Mouse (Mus musculus): ENCODE measurements at regions not wholly inside any gene's neighbourhood (a gene's known extent, or its start where the extent isn't known, plus 50 kb on each side); places are given as distances from the start of the nearest gene placed in this dataset.

DNA sequence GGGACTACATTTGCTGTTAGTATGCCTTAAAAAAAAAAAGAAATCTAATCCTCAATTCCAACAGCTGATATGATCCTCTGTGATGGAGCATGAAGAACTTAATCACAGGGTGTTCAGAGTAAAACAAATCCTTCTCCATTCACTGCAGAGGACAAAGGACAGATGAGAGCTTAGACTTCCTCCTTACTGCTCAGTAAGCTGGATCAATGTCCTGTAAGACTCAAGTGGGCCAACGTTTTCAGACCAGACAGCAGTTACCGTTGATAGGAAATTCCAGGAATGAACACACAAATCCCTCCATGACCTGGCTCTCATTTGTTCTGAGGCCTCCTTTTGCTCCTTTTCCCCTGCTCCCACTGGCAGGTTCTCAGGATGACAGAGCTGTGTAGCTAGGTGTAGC lies 247.6 kb downstream of the 1810013L24Rik start:
- no peak for DNase-seq
- no peak for TF ChIP-seq CTCF (IDR thresholded peaks at IDR 0.05; ENCODE audit: borderline replicate concordance, insufficient read depth, low read depth, low read length)
- no peak for TF ChIP-seq POLR2A (IDR thresholded peaks at IDR 0.05; ENCODE audit: borderline replicate concordance, insufficient read depth, low read length)
- 81% methylated on average over 2 of the region's 2 CpGs for WGBS
- H3K4me3 ChIP-seq (replicated peaks; ENCODE audit: insufficient read depth, low read depth, low read length): no peak overlapping the region
- H3K4me1 ChIP-seq (ENCODE audit: control insufficient read depth, insufficient read depth, low read length): no peaks in the 10 kb centered on the region
- H3K27me3 ChIP-seq (ENCODE audit: control insufficient read depth, insufficient read depth, low read length): no peaks in the 10 kb centered on the region
- H3K27ac ChIP-seq (ENCODE audit: insufficient read depth, low read length): no peak overlapping the region

DNA sequence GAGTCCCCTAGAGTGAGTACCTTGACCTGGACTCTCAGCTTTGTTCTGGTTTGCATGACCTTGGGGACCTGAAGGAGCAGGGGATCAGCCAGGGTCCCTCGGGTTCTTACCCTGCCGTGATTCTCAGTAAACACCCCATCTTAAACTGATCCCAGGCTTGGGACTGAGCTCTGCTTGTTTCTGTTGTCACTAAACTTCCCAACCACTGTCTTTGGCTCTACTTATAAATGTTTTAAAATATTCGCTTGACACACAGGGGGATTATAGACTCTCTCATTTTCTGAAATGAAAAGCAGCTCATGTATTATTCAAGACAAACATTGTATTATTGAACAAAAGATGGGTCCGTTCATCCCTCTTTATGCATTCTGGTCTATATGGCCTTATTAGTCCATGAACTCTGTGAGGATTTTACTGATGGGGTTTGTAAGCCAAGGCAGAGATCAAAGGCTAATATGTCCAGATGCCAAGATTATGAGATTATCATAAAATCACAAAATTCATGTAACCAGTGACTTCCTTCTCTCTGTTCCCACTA lies 248.6 kb downstream of the 1810013L24Rik start:
- TF ChIP-seq POLR2A (IDR thresholded peaks at IDR 0.05; ENCODE audit: borderline replicate concordance, insufficient read depth, low read length) (no peak), CTCF (IDR thresholded peaks at IDR 0.05; ENCODE audit: borderline replicate concordance, insufficient read depth, low read depth, low read length) (no peak)
- no peak for DNase-seq
- WGBS: 47% methylated on average over 4 of the region's 4 CpGs

DNA sequence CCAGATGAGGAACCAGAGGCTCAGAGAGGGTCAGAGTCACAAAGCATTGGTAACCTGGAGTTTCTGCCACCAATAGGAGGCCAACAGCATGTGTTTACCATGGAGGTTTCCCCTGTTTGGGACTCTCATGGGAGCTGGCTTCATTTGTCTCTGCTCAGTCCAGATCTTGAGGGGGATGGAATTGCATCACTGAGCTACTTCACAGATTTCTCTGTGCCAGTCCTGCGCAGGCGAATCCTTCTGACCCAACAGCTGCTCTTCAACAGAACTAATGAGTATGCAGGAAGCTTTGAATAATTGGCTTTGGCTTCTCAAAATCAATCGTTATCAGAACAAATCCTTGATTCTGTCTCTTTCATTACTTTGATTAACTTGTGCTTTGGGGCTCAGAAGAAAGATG lies 253.1 kb downstream of the 1810013L24Rik start:
- Histone ChIP-seq H3K27me3 (ENCODE audit: control insufficient read depth, insufficient read depth, low read length) (no peaks in the 10 kb centered on the region), H3K27ac (ENCODE audit: insufficient read depth, low read length) (no peak overlapping the region), H3K4me1 (ENCODE audit: control insufficient read depth, insufficient read depth, low read length) (no peaks in the 10 kb centered on the region), H3K4me3 (replicated peaks; ENCODE audit: insufficient read depth, low read depth, low read length) (no peak overlapping the region)
- DNase-seq: no peak
- 83% methylated on average over 3 of the region's 3 CpGs for WGBS
- no peak for TF ChIP-seq POLR2A (IDR thresholded peaks at IDR 0.05; ENCODE audit: borderline replicate concordance, insufficient read depth, low read length)
- TF ChIP-seq CTCF (IDR thresholded peaks at IDR 0.05; ENCODE audit: borderline replicate concordance, insufficient read depth, low read depth, low read length): no peak

More for the DNA sequence above, 248.6 kb downstream of the 1810013L24Rik start:
- H3K27ac ChIP-seq (ENCODE audit: insufficient read depth, low read length): no peak overlapping the region
- H3K4me3 ChIP-seq (replicated peaks; ENCODE audit: insufficient read depth, low read depth, low read length): no peak overlapping the region
- no peaks in the 10 kb centered on the region for H3K4me1 ChIP-seq (ENCODE audit: control insufficient read depth, insufficient read depth, low read length)
- H3K27me3 ChIP-seq (ENCODE audit: control insufficient read depth, insufficient read depth, low read length): no peaks in the 10 kb centered on the region

DNA sequence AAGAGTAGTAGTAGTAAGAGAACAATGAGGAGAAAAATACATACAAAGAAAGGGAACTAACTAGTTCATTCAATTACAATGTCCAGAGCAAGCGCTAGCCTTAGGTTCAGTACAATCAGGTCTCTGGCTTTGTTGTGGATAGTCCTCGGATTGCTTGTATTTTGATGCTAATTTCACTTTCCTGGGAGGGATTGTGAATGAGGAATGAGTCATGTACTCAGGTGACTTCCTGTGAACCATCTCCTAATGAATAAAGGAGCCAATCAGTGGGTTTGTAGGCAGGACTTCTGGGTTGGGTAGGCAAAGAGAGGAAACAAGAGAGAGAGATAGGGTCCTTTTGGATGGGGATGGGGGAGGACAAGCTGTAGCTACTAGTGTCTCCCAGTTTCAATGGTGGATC lies 253.8 kb downstream of the 1810013L24Rik start:
- Histone ChIP-seq H3K4me1 (ENCODE audit: control insufficient read depth, insufficient read depth, low read length) (no peaks in the 10 kb centered on the region), H3K27me3 (ENCODE audit: control insufficient read depth, insufficient read depth, low read length) (no peaks in the 10 kb centered on the region), H3K4me3 (replicated peaks; ENCODE audit: insufficient read depth, low read depth, low read length) (no peak overlapping the region), H3K27ac (ENCODE audit: insufficient read depth, low read length) (no peak overlapping the region)
- 70% methylated on average over 2 of the region's 2 CpGs for whole genome bisulfite sequencing
- DNase-seq: no peak
- TF ChIP-seq CTCF (IDR thresholded peaks at IDR 0.05; ENCODE audit: borderline replicate concordance, insufficient read depth, low read depth, low read length): no peak
- TF ChIP-seq POLR2A (IDR thresholded peaks at IDR 0.05; ENCODE audit: borderline replicate concordance, insufficient read depth, low read length): no peak

DNA sequence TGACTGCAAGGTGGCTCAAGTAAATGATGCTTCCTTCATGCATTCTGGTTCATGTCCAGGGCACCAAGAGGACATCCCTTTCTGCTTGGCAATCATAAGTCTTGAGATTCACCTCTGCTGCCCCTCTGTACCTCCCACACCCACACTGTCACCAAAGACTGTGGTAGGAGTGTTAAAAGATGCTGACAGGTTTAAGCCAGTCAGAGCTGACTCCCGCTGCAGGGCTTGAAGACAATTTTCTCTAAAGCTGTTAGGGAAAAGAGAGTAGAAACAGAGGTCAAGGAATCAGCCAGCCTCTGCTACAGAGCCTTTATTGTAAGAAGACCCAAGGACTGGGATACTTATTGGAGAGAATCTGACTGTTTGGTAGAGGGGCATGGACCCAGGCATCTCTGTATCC lies 254.7 kb downstream of the 1810013L24Rik start:
- no peak overlapping the region for H3K27ac ChIP-seq (ENCODE audit: insufficient read depth, low read length)
- H3K27me3 ChIP-seq (ENCODE audit: control insufficient read depth, insufficient read depth, low read length): no peaks in the 10 kb centered on the region
- H3K4me3 ChIP-seq (replicated peaks; ENCODE audit: insufficient read depth, low read depth, low read length): no peak overlapping the region
- TF ChIP-seq POLR2A (IDR thresholded peaks at IDR 0.05; ENCODE audit: borderline replicate concordance, insufficient read depth, low read length) (no peak), CTCF (IDR thresholded peaks at IDR 0.05; ENCODE audit: borderline replicate concordance, insufficient read depth, low read depth, low read length) (no peak)
- no peaks in the 10 kb centered on the region for H3K4me1 ChIP-seq (ENCODE audit: control insufficient read depth, insufficient read depth, low read length)
- 90% methylated on average over 1 of the region's 1 CpGs for WGBS
- DNase-seq: no peak

DNA sequence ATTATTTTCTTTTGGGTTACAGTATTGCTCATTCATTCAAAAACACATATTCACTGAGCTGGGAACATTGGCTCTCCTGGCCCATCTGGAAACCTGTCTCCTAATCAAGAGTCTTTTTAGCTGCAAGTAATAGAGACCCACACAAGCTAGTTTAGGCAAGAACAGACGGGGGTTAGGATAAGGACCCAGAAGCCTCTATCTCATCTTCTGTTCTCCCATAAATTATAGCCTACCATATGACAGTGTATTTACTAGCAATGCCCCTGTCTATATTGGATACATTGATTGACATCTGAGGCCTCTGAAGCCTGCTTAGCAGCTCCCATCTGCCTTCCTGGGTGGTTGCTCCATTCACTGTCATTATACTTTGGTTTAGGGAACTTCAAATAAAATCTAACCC lies 255.2 kb downstream of the 1810013L24Rik start:
- Histone ChIP-seq H3K27me3 (ENCODE audit: control insufficient read depth, insufficient read depth, low read length) (no peaks in the 10 kb centered on the region), H3K4me1 (ENCODE audit: control insufficient read depth, insufficient read depth, low read length) (no peaks in the 10 kb centered on the region), H3K27ac (ENCODE audit: insufficient read depth, low read length) (no peak overlapping the region), H3K4me3 (replicated peaks; ENCODE audit: insufficient read depth, low read depth, low read length) (no peak overlapping the region)
- DNase-seq: no peak
- 69% methylated on average over 1 of the region's 1 CpGs for WGBS
- TF ChIP-seq CTCF (IDR thresholded peaks at IDR 0.05; ENCODE audit: borderline replicate concordance, insufficient read depth, low read depth, low read length): no peak
- no peak for TF ChIP-seq POLR2A (IDR thresholded peaks at IDR 0.05; ENCODE audit: borderline replicate concordance, insufficient read depth, low read length)

DNA sequence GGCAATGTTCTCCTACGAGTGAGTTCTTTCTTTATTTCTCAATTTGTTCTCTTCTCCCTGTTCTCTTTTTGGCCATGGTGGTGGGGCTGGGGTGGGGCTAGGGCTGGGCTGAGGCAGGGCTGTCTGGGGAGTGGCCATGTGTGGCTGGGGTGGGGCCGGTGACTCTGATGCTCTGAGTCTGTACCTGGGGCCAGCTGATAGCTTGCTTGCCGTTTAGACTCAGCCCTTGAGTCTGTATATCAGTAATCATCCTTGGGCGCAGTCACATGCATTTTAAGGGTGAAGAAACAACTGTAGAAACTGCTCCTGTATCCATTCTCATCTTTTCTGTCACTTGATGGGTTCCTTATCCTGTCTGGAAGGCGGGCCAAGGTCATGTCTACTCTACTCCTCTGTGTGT lies 256.1 kb downstream of the 1810013L24Rik start:
- WGBS: 90% methylated on average over 5 of the region's 5 CpGs
- no peak for DNase-seq
- H3K27ac ChIP-seq (ENCODE audit: insufficient read depth, low read length): no peak overlapping the region
- H3K27me3 ChIP-seq (ENCODE audit: control insufficient read depth, insufficient read depth, low read length): no peaks in the 10 kb centered on the region
- TF ChIP-seq POLR2A (IDR thresholded peaks at IDR 0.05; ENCODE audit: borderline replicate concordance, insufficient read depth, low read length) (no peak), CTCF (IDR thresholded peaks at IDR 0.05; ENCODE audit: borderline replicate concordance, insufficient read depth, low read depth, low read length) (no peak)
- no peaks in the 10 kb centered on the region for H3K4me1 ChIP-seq (ENCODE audit: control insufficient read depth, insufficient read depth, low read length)
- no peak overlapping the region for H3K4me3 ChIP-seq (replicated peaks; ENCODE audit: insufficient read depth, low read depth, low read length)

DNA sequence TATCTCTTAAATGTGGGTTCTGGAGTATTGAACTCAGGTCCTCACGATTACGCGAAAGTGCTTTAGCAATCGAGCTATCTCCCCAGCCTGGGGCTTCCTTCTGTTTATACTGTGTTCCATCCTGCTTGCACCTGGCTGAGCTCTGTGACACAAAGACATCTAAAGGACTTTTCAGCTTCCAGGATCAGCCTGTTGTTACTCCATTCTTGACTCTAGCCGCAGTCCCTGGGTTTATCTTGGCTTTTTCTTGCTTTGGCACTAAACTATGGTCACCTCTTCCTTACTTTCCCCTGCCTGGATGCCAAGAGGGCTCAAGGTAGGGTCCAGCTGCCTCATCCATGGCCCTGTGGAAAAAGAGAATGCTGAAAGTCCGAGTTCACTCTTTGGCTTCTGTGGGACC lies 261.9 kb downstream of the 1810013L24Rik start:
- TF ChIP-seq POLR2A (IDR thresholded peaks at IDR 0.05; ENCODE audit: borderline replicate concordance, insufficient read depth, low read length) (no peak), CTCF (IDR thresholded peaks at IDR 0.05; ENCODE audit: borderline replicate concordance, insufficient read depth, low read depth, low read length) (no peak)
- DNase-seq: no peak
- 73% methylated on average over 6 of the region's 6 CpGs for WGBS
- Histone ChIP-seq H3K4me1 (ENCODE audit: control insufficient read depth, insufficient read depth, low read length) (no peaks in the 10 kb centered on the region), H3K4me3 (replicated peaks; ENCODE audit: insufficient read depth, low read depth, low read length) (no peak overlapping the region), H3K27me3 (ENCODE audit: control insufficient read depth, insufficient read depth, low read length) (no peaks in the 10 kb centered on the region), H3K27ac (ENCODE audit: insufficient read depth, low read length) (no peak overlapping the region)
